Mouse (Mus musculus): Measurements from ENCODE around the gene Epb41.

Gene Epb41

DNA sequence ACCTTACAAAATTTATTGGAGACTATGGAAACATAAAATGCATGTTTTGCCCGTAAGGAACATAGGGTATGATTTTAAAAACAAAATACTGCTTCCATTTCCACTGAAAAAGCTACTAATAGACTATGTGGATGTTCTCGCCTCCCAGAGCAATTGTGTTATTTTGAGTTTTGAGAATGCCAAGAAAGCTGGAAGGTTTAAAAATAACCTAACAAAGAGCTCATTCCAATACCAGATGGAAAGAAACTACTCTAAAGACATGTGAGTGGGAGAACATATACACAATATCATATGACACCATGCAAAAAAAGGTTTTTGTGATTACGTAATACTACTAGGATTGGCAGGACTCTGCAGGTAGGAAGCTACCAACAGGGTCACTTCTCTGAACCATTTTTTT lies 31.4 kb downstream of the Epb41 start:
- no peak for DNase-seq

DNA sequence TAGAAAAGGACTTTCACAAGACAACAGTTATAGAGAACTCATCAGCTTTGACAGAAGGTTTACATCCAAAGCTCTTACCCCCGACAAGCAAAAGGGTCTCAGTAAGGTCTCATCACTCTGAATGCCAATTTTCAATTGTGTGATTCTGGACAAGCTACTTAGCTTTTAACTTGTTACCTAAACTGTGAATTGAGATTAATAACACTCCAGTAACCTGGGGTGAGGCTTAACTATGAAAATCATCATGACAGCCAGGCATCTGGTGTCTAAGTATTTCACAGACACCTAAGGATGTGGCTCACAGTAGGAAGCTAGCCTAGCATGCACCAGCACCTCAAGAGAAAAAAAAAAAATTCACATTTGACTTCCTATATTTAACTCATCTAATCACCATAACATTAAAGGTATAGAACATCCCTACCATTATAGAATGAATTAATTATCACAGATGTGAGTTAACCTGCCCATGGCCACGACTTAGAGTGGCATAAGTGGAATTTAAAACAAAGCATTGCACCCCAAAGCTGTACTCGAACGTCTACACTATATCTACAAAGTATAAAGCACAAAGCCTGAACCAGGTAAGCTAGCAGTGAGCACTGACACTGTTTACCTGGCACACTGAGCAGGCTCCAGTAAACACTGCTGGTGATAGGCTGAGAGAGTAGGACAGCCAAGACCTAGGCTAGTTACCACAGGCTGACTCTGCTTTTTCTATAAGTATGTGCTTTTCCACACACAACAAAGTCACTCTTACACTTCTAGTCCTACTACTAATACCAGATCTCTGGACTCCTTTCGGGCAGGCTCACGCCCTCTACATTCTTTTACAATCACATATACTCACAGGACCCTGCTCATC lies 33.4 kb downstream of the Epb41 start:
- no peak for DNase-seq

DNA sequence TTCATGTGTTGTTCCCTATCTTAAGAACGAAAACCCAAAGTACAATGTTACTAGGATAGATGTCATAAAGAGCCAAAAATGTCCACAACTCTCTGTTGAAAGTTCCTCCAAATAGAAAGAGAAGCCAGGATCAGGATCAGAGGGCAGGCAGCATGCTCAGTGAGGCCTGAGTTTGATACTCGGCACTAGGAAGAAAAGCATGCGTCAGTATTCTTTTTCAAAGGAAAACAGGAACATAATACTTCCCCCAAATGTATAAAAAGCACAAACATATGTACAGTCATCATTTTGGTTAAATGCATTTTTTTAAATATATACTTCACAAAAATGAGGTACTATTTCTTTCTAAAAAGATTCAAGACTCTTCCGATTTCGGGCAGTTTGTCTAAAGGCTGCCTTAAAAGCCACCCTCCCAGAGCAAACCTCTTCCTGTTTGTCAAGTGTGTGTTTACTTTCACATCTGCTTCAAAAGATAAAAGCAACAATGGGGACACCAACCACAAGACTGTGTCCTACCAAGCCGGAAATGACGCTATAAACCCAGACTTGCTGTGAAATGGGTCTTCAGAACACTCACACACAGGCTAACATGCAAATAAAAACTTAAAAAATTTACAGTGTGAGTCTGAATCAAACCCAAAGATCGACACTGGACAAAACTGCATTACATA lies 35.0 kb downstream of the Epb41 start:
- no peak for DNase-seq

DNA sequence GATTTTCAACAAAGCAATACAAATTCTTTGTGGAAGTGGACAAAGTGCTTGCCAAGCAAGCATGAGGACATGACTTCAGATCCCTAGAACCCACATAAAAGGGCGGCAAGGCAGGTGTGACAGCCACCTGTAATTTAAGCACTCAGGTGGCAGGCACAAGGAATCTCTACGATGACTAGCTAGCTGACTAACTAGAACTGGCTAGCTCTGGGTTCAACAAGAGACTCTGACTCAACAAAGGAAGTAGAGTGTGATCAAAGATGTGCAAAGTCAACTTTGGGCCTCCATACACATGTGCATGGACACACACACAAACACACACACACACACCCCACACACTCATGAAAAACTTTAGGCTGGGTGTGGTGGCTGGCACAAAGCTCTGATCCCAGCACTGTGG lies 35.6 kb downstream of the Epb41 start:
- DNase-seq = no peak

- DNase-seq = no peak
These were observed 36.3 kb downstream of the Epb41 start for GRCm38 (mm10) chr4:132038809-132039208.

DNA sequence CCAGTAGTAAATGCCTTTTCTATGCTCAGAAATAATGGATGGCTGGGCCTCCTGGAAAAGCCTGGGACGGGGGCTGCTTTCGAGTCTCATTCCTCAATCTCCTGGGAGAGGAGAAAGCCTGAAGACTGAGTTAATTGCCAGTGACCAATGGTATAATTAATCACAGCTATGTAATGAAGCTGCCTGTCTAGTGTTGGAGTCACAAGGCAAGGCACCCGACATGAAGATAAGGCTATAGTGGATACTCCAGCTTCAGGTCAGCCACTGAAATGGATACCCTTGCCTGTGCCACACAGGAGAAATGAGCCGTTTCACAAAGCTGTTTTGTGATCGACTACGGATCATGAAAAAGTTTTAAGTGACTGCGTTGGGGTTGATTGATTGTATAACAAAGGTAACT lies 37.1 kb downstream of the Epb41 start:
- DNase-seq = no peak

DNA sequence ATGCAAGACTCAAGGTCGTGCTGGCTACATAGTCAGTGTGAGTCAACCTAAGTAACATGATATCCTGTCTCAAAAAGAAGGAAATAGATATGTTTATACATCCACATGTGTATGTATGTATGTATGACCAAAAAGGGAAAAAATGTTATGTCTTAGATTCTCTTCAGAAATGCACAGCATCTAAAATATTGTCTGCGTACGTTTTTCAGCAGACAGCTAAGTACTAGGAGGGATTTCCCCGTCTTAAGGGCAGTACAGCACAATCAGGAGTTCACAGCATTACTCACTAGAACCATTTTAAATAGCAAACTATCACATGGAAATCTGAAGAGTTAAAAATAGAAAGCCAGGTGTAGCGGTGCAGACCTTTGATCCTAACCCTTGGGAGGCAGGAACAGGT lies 38.0 kb downstream of the Epb41 start:
- no peak for DNase-seq

- DNase-seq = no peak
These were observed 40.9 kb downstream of the Epb41 start for GRCm38 (mm10) chr4:132034242-132034641.

GRCm38 (mm10) chr4:132033183-132033582 lies 41.9 kb downstream of the Epb41 start:
- DNase-seq = no peak

GRCm38 (mm10) chr4:132029851-132030741 lies 45.0 kb downstream of the Epb41 start:
- no peak for DNase-seq

DNA sequence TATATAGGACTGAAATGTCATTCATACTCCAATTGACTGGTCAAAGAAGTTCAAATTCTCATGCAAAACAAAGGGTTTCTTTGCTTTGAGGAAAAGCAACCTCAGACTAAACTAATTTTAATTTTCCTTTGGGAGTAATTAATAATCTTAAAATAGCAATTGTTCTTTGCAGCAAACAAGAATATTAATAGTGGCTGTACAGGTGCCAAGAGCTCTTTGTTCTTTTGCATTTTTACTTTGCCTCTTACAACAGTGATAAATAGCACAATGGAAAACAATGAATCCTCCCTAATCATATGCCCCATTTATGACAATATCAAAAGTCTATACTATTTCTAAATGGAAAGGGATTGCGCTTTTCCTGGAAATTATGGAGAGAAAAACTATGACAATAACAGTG lies 47.3 kb downstream of the Epb41 start:
- DNase-seq = no peak

- DNase-seq = no peak
These were observed 48.0 kb downstream of the Epb41 start for GRCm38 (mm10) chr4:132027167-132027566.

- DNase-seq = no peak
These were observed 49.2 kb downstream of the Epb41 start for GRCm38 (mm10) chr4:132025738-132026527.

DNA sequence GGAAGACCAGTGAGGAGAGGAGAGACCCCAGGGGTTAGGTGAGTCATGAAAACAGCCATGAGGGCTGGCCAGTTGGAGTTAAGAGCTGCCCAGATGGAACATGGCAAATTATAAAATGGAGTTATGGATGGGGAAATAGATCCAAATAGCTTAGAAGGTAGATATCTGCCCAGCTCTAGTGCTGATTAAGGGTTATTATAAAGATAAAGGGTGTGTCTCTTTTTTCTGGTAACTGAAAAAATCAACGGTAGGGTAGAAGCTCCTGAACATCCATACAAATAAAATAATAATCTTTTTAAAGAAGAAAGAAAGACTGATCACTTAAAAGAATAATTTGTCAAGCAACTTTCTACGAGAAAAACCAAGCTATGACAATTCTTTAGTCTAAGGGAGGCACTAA lies 49.9 kb downstream of the Epb41 start:
- no peak for DNase-seq

GRCm38 (mm10) chr4:132023816-132024215 lies 51.3 kb downstream of the Epb41 start:
- no peak for DNase-seq

DNA sequence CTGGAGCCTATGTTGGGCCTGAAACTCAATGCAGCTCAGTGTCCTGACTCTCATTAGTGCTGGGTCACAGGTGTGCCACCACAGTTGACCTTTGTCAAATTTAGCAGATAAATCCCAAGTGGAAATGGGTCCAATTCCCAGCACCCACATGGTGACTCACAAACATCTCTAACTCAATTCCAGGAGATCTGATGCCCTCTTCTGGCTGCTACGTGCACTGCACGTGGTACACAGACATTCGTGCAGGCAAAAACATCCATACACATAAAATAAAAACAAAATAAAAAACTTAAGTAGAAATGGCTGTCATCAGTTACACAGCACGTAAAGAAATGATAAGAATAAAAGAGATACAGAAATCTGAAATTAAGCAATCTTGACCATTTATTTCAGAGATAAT lies 52.5 kb downstream of the Epb41 start:
- no peak for DNase-seq

- no peak for DNase-seq
These were observed 53.2 kb downstream of the Epb41 start for GRCm38 (mm10) chr4:132021883-132022282.

DNA sequence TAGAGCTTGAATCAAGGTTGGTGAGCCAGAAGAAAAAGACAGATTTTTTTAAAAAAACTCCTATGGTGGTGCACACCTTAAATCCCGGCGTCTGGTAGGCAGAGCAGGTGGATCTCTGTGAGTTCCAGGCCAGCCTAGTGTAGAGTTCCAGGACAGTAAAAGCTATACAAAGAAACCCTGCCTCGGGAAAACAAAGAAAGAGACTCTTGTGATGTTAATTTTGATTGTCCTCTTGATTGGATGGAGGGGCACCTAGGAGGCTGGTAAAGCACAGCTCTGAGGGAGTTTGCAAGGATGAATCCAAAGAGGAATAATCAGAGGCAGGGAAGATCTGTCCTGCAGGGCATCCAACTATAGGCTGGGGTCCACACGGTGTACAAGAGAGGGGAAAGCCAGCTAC lies 56.6 kb downstream of the Epb41 start:
- no peak for DNase-seq

DNA sequence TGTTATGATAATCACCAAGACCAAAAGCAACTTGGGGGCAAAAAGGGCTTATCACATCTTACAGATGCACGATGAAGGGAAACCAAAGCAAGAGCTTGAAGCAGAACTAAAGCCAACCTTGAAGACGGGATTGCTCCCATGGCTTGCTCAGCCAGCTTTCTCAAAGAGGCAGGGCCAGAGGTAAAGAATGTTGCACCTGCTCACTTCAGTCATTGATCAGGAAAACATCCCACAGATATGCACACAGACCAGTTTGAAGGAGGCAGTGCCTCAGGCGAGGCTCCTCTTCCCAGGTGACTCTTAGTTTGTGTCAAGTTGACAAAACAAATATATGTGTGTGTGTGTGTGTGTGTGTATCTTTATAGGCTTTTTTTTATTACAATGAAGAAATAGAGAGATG lies 59.7 kb downstream of the Epb41 start:
- no peak for DNase-seq

DNA sequence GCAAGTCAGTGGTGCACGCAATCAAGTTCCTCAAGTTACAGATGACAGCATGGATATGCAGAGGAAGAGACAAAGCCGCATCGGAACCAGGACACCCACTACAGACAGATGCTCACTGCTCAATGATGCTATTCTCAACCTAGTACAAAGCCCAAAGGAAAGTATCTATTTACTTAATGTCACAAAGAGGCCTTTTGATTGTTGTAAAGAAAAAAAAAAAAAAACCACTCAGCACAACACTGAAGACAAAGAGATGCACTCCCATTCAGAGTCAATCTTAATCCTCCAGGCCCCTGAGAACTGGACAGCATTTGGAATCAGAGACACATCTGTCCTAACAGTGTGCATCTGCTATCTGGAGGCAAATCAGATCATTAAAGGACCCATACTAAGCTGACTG lies 63.5 kb downstream of the Epb41 start:
- no peak for DNase-seq

- no peak for DNase-seq
These were observed 64.7 kb downstream of the Epb41 start for GRCm38 (mm10) chr4:132010416-132010815.

DNA sequence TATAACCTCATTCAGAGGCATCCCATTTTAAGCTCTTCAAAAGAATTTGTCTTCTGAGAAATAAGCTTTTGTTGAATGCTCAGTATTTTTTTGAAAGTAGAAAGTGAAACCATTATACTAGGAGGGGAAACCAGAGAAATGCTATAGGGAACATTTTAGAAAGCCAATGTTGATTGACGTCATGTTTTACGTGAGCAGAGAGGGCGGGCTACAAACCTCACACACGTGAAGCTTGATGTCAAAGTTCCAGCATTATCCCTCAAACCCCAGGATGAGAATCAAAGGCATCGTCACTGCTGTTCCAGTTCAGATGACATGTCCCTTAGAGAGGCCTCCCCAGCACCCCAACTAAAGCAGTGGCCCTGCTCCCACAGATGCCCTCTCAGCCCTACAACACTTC lies 66.9 kb downstream of the Epb41 start:
- no peak for DNase-seq

DNA sequence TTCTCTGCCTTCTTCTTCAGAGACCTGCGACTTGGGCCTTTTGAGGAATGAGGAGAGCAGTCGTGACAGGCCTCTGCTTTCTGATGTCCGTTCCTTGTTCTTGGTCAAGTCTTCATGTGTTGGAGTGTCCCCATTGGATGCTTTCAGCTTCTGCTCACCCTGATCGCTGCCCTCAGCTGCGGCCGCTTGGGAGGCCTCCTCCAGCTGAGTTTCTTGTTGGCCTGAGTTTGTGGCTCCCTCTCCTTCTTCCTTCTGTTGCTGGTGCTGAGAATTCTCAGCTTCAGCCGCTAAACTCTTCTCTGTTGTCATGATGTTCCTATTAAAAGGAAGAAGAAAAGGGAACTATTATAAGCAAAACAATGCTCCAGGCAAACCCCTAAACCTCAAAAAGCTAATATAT lies 68.0 kb downstream of the Epb41 start:
- DNase-seq = no peak

All from right cerebral cortex, adult 18-20 months (tissue).